Mouse (Mus musculus): ENCODE measurements at regions not wholly inside any gene's neighbourhood (a gene's known extent, or its start where the extent isn't known, plus 50 kb on each side); places are given as distances from the start of the nearest gene placed in this dataset.

DNA sequence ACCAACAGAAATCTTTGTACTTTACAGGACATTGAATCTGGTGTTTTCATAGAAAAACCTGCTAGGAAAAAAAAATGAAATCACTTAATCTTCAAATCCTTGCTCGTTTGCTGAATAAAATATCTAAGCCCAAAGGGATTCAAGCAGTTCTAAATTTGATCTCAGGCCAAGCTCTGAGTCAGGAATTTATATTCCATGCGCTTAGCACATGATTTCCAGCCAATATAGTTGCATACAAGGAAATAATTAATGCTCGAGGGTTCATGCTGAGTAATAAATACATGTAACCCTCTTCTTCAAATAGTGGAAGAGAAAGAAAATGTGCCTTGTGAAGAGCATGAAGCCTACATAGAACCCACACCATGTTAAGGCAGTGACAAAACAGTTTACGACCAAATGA is 899.8 kb upstream of the Pot1a start:
- TF ChIP-seq CTCF (IDR thresholded peaks at IDR 0.05; ENCODE audit: borderline replicate concordance, insufficient read depth, low read depth, low read length) (no peak), POLR2A (IDR thresholded peaks at IDR 0.05; ENCODE audit: borderline replicate concordance, insufficient read depth, low read length) (no peak)
